Mouse (Mus musculus) neural tube, embryonic 15.5 days (tissue): ENCODE results near the gene Adgrl1. TPM values are rescaled to one million over a fixed set of nuclear protein-coding genes. Genes with fewer than 3 reads are reported as not detected.
A peak's percentile ranks its signal among the peaks of the same experiment; 100 is the strongest.
"Not testable (repeated sequence)": the region's sequence is repeated elsewhere in the genome, so short reads cannot be mapped to it uniquely, and the experiment has no call there.

Experiments used
- ATAC-seq: fragments of 200-750 bp; cut with Nextera tagmentation; 2 replicates; pipeline ENCODE4 v1.8.0; 2017; ENCODE audit warnings: mild to moderate bottlenecking, moderate TSS enrichment, moderate library complexity; ENCODE audit not compliant: low FRiP score
- H3K27ac ChIP-seq: fragments of 300-500 bp; sonication (generic); replicated peaks from 2 replicates; pipeline ENCODE4 v1.5.1; 2015; ENCODE audit warnings: mild to moderate bottlenecking, inconsistent platforms
- H3K27me3 ChIP-seq: fragments of 300-500 bp; sonication (generic); replicated peaks from 2 replicates; pipeline ENCODE4 v1.6.1; 2015; ENCODE audit warnings: inconsistent platforms
- H3K36me3 ChIP-seq: fragments of 300-500 bp; sonication (generic); 2 replicates; pipeline ENCODE4 v1.6.1; 2015; ENCODE audit warnings: inconsistent platforms
- H3K4me1 ChIP-seq: fragments of 300-500 bp; sonication (generic); 2 replicates; pipeline ENCODE4 v1.6.1; 2015; ENCODE audit warnings: inconsistent platforms
- H3K4me2 ChIP-seq: fragments of 300-500 bp; sonication (generic); 2 replicates; pipeline ENCODE4 v1.6.1; 2015; ENCODE audit warnings: inconsistent platforms, mild to moderate bottlenecking, moderate library complexity
- H3K4me3 ChIP-seq: fragments of 300-500 bp; sonication (generic); replicated peaks from 2 replicates; pipeline ENCODE4 v1.5.1; 2015; ENCODE audit warnings: mild to moderate bottlenecking, inconsistent platforms
- H3K9ac ChIP-seq: fragments of 300-500 bp; sonication (generic); replicated peaks from 2 replicates; pipeline ENCODE4 v1.6.1; 2015; ENCODE audit warnings: mild to moderate bottlenecking, inconsistent platforms
- H3K9me3 ChIP-seq: fragments of 300-500 bp; sonication (generic); replicated peaks from 2 replicates; pipeline ENCODE4 v1.6.1; 2016; ENCODE audit warnings: inconsistent platforms
- WGBS: fragments of 180-500 bp; shearing (Covaris S2); methylation state at CpG from one replicate; pipeline ENCODE4 v1.1.7; 2015; ENCODE audit warnings: mixed read lengths; 5-methylcytosine and 5-hydroxymethylcytosine counted together
- microRNA-seq: library from miRNA; unstranded; fragments of <30 nt; microRNA quantifications from one replicate; pipeline ENCODE4, GENCODE M21; 2017
- polyA plus RNA-seq: library from polyadenylated mRNA; unstranded; fragments of >200 nt; fragmentation: Nextera tagmentation; extraction: Ambion mirVana; gene quantifications from 2 replicates; pipeline ENCODE4 v1.2.1, GENCODE M21; 2015

The Adgrl1 gene
- polyA plus RNA-seq, 1 experiment from 2014 or later: 54.1 TPM

DNA sequence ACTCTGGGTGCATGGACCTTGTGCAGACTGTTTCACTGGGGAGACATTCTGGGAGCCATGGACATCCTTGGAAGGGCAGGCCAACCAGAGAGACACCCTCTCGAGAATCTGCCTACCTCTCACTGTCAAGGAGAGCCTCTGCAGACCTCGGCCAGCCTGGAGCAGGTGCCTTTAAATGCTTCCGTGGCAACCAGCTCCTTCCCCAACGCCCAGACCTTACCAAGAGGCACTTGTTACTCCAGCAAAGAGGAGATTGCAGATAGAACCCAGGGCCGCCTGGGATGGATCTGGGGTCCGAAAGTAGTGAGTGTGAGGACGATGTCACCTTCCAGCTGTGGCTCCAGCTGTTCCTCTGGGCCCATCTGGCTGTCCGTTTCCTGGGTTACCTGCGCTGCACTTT is 78.3 kb downstream of the Adgrl1 start:
- ATAC-seq: no peak
- Histone ChIP-seq H3K9ac (no peak overlapping the region), H3K27me3 (no peaks in the 10 kb centered on the region), H3K4me1 (peaks cover 42% of the 10 kb centered on the region), H3K4me3 (no peak overlapping the region), H3K27ac (no peak overlapping the region), H3K9me3 (no peaks in the 10 kb centered on the region), H3K36me3 (peaks cover 30% of the 10 kb centered on the region), H3K4me2 (peak overlapping the region; percentile 2; the same call in 1 of the 2 replicates)
- 75% methylated on average over 9 of the region's 9 CpGs for WGBS

DNA sequence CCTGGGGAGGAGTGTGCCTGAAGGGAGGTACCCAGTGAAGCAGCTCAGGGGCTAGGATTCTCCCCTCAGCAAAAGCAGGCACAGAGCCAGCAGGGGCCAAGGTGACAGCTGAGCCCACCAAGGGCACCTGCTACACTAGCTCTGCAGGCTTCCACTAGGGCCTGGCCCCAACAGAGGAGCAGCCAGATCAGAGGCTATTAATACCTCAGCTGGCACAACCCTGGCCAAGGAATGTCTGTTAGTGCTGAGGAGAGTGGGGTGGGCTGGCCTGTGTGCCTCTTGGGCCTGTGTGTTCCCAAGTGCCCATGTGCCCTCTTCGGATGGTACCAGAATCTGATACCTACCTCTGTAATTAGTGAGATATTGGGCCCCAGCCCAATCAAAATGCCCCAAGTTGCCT is 80.3 kb downstream of the Adgrl1 start:
- Histone ChIP-seq H3K9ac (no peak overlapping the region), H3K27ac (no peak overlapping the region), H3K4me1 (peaks cover 28% of the 10 kb centered on the region), H3K9me3 (no peaks in the 10 kb centered on the region), H3K4me3 (no peak overlapping the region), H3K27me3 (no peaks in the 10 kb centered on the region), H3K4me2 (no peak overlapping the region), H3K36me3 (peaks cover 47% of the 10 kb centered on the region)
- ATAC-seq: no peak
- 63% methylated on average over 1 of the region's 1 CpGs for WGBS

GRCm38 (mm10) chr8:83980845-83981244 is 80.9 kb downstream of the Adgrl1 start:
- Histone ChIP-seq H3K4me2 (no peak overlapping the region), H3K4me1 (peaks cover 28% of the 10 kb centered on the region), H3K27ac (no peak overlapping the region), H3K27me3 (no peaks in the 10 kb centered on the region), H3K4me3 (no peak overlapping the region), H3K36me3 (peaks cover 51% of the 10 kb centered on the region), H3K9me3 (no peaks in the 10 kb centered on the region), H3K9ac (no peak overlapping the region)
- WGBS: 80% methylated on average over 8 of the region's 8 CpGs
- no peak for ATAC-seq

- H3K4me3 ChIP-seq: no peak overlapping the region
- H3K9ac ChIP-seq: no peak overlapping the region
- no peaks in the 10 kb centered on the region for H3K9me3 ChIP-seq
- H3K4me1 ChIP-seq: peaks cover 23% of the 10 kb centered on the region
- 94% methylated on average over 7 of the region's 7 CpGs for WGBS
- H3K27me3 ChIP-seq: no peaks in the 10 kb centered on the region
- H3K36me3 ChIP-seq: peaks cover 58% of the 10 kb centered on the region
- H3K4me2 ChIP-seq: no peak overlapping the region
- no peak overlapping the region for H3K27ac ChIP-seq
- ATAC-seq: no peak
These were observed 81.6 kb downstream of the Adgrl1 start for GRCm38 (mm10) chr8:83981533-83981932.

DNA sequence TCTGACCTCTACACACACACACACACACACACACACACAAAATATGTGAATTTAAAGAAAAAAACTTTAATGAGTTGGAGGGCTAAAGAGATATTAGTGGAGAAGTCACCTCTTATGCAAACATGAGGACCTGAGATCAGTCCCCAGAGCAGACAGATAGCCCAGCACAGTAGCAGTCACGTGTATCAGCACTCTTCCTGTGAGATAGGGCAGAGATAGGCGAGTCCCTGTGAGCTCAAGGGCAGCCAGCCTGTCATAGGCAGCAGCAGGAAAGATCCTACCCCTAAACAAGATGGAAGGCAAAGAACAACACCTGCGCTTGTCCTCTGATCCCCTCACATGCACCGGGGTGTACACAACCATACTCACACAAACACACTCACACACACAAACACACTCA is 82.5 kb downstream of the Adgrl1 start:
- H3K27ac ChIP-seq: no peak overlapping the region
- peaks cover 68% of the 10 kb centered on the region for H3K36me3 ChIP-seq
- no peaks in the 10 kb centered on the region for H3K9me3 ChIP-seq
- peaks cover 14% of the 10 kb centered on the region for H3K4me1 ChIP-seq
- no peak overlapping the region for H3K4me3 ChIP-seq
- no peaks in the 10 kb centered on the region for H3K27me3 ChIP-seq
- WGBS: 93% methylated on average over 4 of the region's 4 CpGs
- no peak overlapping the region for H3K9ac ChIP-seq
- ATAC-seq: no peak
- no peak overlapping the region for H3K4me2 ChIP-seq

DNA sequence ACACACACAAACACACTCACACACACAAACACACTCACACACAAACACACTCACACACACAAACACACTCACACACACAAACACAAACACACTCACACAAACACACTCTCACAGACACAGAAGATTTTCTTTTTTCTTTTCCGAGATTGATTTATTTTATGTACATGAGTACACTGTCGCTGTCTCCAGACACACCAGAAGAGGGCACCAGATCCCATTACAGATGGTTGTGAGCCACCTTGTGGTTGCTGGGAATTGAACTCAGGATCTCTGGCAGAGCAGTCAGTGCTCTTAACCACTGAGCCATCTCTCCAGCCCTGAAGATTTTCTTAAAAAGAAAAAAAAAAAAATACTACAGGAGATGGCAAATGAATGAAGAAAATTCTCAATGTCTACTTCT is 83.3 kb downstream of the Adgrl1 start:
- not testable (repeated sequence) for H3K9ac ChIP-seq, H3K27me3 ChIP-seq, H3K4me1 ChIP-seq, H3K27ac ChIP-seq, H3K9me3 ChIP-seq, H3K4me3 ChIP-seq, ATAC-seq, H3K4me2 ChIP-seq
- H3K36me3 ChIP-seq: peaks cover 75% of the 10 kb centered on the region
- 93% methylated on average over 2 of the region's 2 CpGs for WGBS

DNA sequence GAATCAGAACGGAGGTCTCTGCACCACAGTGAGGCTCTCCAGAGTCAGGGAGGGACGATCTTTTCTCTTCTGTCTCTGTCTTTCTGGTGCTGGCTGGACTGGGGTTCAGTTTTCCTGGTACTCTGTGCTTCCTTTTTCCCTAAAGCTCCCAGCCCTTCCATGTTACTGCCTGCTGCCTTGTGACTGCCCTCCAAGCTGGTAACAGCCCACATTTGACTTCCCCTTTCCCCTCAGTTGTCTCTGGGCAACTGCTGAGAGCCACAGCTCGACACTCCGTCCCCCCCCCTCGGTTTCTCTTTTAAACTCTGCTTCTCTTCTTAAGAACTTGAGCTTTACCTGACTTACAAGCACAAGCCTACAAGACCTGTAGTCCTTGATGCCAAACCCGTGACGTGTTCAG is 89.3 kb downstream of the Adgrl1 start:
- H3K36me3 ChIP-seq: peaks cover 84% of the 10 kb centered on the region
- WGBS: 92% methylated on average over 7 of the region's 7 CpGs

DNA sequence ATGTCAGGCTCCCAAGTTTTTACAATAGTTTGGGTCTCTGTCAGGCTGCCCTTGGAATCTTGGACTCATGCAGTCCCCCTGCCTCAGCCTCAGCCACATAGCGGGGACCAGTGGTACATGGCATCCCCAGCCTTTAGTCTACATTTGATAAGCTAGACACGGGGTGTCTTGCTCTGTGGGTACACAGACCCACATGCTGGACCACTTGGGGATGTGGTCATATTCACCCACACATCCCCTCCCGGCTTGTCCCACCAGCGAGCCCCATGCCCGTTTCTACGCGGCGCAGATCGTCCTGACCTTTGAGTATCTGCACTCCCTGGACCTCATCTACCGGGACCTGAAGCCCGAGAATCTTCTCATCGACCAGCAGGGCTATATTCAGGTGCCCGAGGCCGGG is 90.3 kb downstream of the Adgrl1 start:
- 96% methylated on average over 14 of the region's 14 CpGs for WGBS
- Histone ChIP-seq H3K36me3 (peaks cover 82% of the 10 kb centered on the region), H3K27me3 (no peaks in the 10 kb centered on the region), H3K4me1 (no peaks in the 10 kb centered on the region), H3K9me3 (no peaks in the 10 kb centered on the region), H3K4me2 (no peak overlapping the region), H3K4me3 (no peak overlapping the region), H3K27ac (no peak overlapping the region), H3K9ac (no peak overlapping the region)
- no peak for ATAC-seq

More for the DNA sequence above, 89.3 kb downstream of the Adgrl1 start:
- Histone ChIP-seq H3K27ac (no peak overlapping the region), H3K4me3 (no peak overlapping the region), H3K9ac (no peak overlapping the region), H3K4me2 (no peak overlapping the region), H3K9me3 (no peaks in the 10 kb centered on the region), H3K27me3 (no peaks in the 10 kb centered on the region), H3K4me1 (no peaks in the 10 kb centered on the region)
- no peak for ATAC-seq

Small RNAs within 50 kb of the gene (microRNA-seq; reads per million reads assigned to microRNA genes)
- gene Gm44330: not detected
- gene Gm44450: not detected

Other genes starting within 250 kb of the Adgrl1 start
- gene Gipc1, start 247.4 kb upstream of the Adgrl1 start, polyA plus RNA-seq: 116 and 118 TPM in 2 replicates
- 0.95 and 1.00 TPM in 2 replicates for gene Ptger1, start 233.4 kb upstream of the Adgrl1 start, polyA plus RNA-seq
- 24.6 and 25.1 TPM in 2 replicates for gene Pkn1, start 200.9 kb upstream of the Adgrl1 start, polyA plus RNA-seq
- gene Ddx39, start 184.9 kb upstream of the Adgrl1 start, polyA plus RNA-seq: 86.5 and 117 TPM in 2 replicates
- gene Adgre5, start 158.8 kb upstream of the Adgrl1 start, polyA plus RNA-seq: 12.2 and 15.5 TPM in 2 replicates
- 1.1 TPM in 2 replicates for gene Gm10644, start 55.1 kb downstream of the Adgrl1 start, polyA plus RNA-seq
- 8.0 and 24.4 TPM in 2 replicates for gene Asf1b, start 55.4 kb downstream of the Adgrl1 start, polyA plus RNA-seq
- gene Prkaca, start 72.9 kb downstream of the Adgrl1 start, polyA plus RNA-seq: 234 and 256 TPM in 2 replicates
- gene Samd1, start 97.6 kb downstream of the Adgrl1 start, polyA plus RNA-seq: 7.9 and 8.4 TPM in 2 replicates
- gene 1700067K01Rik, start 101.4 kb downstream of the Adgrl1 start, polyA plus RNA-seq: 0.82 and 1.2 TPM in 2 replicates
- gene 2210011C24Rik, start 112.1 kb downstream of the Adgrl1 start, polyA plus RNA-seq: 0.69 and 1.6 TPM in 2 replicates
- 14.1 and 17.0 TPM in 2 replicates for gene Palm3, start 121.4 kb downstream of the Adgrl1 start, polyA plus RNA-seq
- 0.37 and 1.7 TPM in 2 replicates for gene Il27ra, start 142.5 kb downstream of the Adgrl1 start, polyA plus RNA-seq
- gene Rln3, start 144.9 kb downstream of the Adgrl1 start, polyA plus RNA-seq: 1.0 and 1.4 TPM in 2 replicates
- gene Gm10643, start 165.0 kb downstream of the Adgrl1 start, polyA plus RNA-seq: 1.4 and 1.8 TPM in 2 replicates
- gene Rfx1, start 166.7 kb downstream of the Adgrl1 start, polyA plus RNA-seq: 8.7 and 9.5 TPM in 2 replicates
- gene Dcaf15, start 204.7 kb downstream of the Adgrl1 start, polyA plus RNA-seq: 18.5 and 21.6 TPM in 2 replicates
- gene Podnl1, start 225.9 kb downstream of the Adgrl1 start, polyA plus RNA-seq: 0.47 and 0.49 TPM in 2 replicates
- gene Cc2d1a, start 247.8 kb downstream of the Adgrl1 start, polyA plus RNA-seq: 41.3 and 43.7 TPM in 2 replicates
- gene 4930432K21Rik, start 247.9 kb downstream of the Adgrl1 start, polyA plus RNA-seq: 2.0 and 2.6 TPM in 2 replicates